Mouse (Mus musculus): ENCODE measurements around the gene Ryr1. TPM values are rescaled to one million over a fixed set of nuclear protein-coding genes. Genes with fewer than 3 reads are reported as not detected.
"Not testable (repeated sequence)": the region's sequence is repeated elsewhere in the genome, so short reads cannot be mapped to it uniquely, and the experiment has no call there.

The Ryr1 gene
- polyA plus RNA-seq, 1 experiment from 2014 or later: 8.5 TPM

DNA sequence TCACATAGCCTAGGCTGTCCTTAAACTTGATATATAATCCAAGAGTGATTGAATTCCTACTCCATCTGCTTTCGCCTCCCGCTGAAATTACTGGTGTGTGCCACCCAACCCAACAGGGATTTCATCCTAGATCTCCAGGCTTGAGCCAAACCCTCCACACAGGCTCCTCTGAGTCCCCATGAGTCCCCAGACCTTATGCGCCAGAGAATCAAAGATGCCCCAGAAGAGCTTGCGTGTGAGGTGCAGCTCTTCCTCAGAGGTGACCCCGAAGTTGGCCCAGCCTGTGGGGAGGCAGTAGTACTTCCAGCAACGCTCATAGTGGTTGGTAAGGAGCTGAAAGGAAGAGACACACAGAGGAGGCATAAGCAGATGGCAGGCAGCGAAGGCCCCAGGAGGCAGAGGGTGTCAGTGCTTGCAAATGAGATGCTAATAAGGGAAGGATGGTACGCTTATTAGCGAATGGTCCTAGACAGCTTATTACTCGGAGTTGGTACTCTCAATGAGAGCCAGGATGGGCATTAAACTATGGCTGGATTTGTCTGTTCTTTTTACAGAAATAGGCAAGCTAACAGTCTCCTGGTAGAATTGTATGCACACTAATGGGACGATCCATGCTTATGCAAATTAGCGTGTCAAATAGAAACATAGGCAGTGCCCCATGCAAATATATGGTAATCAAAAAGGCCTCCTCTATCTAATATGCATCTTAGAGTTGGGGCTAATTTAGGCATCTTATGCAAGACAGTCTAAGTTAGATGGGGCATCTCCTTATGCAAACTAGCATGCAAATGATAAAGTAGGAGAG lies 54.4 kb downstream of the Ryr1 start:
- 32% methylated on average over 12 of the region's 12 CpGs for WGBS
- no peaks in the 10 kb centered on the region for H3K9me3 ChIP-seq
- H3K4me2 ChIP-seq (replicated peaks): peak overlapping the region; percentile 71
- ATAC-seq: peak; percentile 78
- H3K9ac ChIP-seq (replicated peaks): no peak overlapping the region; the same call in 1 of the 2 replicates
- peak overlapping the region; percentile 91 for H3K27ac ChIP-seq
- peaks cover 9% of the 10 kb centered on the region for H3K27me3 ChIP-seq
- H3K36me3 ChIP-seq: no peaks in the 10 kb centered on the region
- peaks cover 40% of the 10 kb centered on the region for H3K4me1 ChIP-seq (replicated peaks)
- H3K4me3 ChIP-seq (replicated peaks): peak overlapping the region; percentile 45; the same call in 1 of the 2 replicates

DNA sequence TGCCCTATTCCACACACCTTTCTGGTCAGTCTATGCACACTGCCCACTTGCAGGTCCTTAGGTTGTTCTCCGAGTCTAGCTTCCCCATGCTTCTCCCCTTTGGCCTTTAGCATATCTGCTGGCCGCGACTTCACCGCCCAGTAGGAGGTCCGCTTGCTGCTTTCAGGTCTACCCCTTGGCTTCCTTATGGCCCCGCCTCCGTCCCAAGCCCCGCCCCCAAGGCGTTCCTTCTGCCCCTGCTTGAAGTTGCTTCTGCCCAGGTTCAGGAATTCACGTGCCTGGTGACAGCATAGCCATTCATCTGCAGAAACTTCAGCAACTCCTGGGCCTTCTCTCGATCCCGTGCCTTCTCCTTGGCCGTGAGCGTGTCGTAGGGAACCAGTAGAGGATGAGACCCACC lies 57.2 kb downstream of the Ryr1 start:
- Histone ChIP-seq H3K27ac (no peak overlapping the region), H3K4me1 (replicated peaks) (peaks cover 33% of the 10 kb centered on the region), H3K36me3 (no peaks in the 10 kb centered on the region), H3K27me3 (peaks cover 9% of the 10 kb centered on the region), H3K4me2 (replicated peaks) (no peak overlapping the region), H3K4me3 (replicated peaks) (no peak overlapping the region), H3K9ac (replicated peaks) (no peak overlapping the region), H3K9me3 (no peaks in the 10 kb centered on the region)
- ATAC-seq: no peak
- WGBS: 12% methylated on average over 15 of the region's 15 CpGs

DNA sequence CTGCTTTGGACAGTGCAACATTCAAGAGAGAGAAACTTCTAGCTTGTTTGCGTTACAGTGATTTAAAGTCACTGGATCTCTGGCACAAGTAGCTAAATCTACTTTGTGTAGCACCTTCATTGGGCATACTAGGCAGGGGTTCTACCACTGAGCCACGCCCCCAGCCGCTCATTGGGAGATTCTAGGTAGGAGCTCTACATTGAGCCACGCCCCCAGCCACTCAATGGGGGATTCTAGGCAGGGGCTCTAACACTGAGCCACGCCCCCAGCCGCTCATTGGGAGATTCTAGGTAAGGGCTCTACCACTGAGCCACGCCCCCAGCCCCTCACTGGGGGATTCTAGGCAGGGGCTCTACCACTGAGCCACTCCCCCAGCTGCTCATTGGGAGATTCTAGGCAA lies 61.5 kb downstream of the Ryr1 start:
- H3K36me3 ChIP-seq; H3K4me2 ChIP-seq (replicated peaks); H3K4me1 ChIP-seq (replicated peaks); H3K9ac ChIP-seq (replicated peaks); H3K9me3 ChIP-seq; H3K4me3 ChIP-seq (replicated peaks); ATAC-seq; H3K27ac ChIP-seq: not testable (repeated sequence)
- WGBS: 66% methylated on average over 7 of the region's 7 CpGs
- peaks cover 12% of the 10 kb centered on the region for H3K27me3 ChIP-seq

DNA sequence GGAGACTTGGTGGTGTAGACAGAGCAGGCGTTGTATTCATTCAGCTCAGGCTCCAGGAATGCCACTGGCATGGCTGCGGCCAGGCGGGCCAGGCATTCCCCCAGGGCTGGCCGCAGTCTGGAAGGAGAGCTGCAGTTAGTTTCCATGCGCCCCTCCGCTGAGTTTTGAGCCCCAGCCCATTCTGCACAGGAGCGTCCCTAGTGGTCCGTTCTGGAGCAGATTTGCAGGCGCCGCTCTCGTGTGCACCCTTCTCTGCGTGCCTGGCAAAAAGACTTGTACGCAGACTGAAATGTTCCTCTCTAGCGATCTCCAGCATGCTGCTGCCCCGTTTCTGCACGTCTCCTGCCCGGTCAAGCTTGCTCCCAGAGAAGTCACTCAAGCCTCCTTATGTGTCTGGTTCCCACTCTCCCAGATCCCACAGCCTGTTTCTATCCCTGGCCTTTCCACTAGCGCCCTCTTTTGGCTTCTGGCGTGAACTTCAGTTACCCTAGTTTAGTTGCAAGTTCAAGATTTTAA lies 63.4 kb downstream of the Ryr1 start:
- H3K9me3 ChIP-seq: no peaks in the 10 kb centered on the region
- 0 out of 2 replicates have a peak, but pooled peaks have one; percentile 14 for ATAC-seq
- 0 out of 2 replicates have a peak, but pooled peaks cover 4% of the 10 kb centered on the region for H3K27me3 ChIP-seq
- no peak overlapping the region for H3K4me3 ChIP-seq (replicated peaks)
- H3K9ac ChIP-seq (replicated peaks): no peak overlapping the region
- 0 out of 2 replicates have a peak, but pooled peaks cover 3% of the 10 kb centered on the region for H3K4me1 ChIP-seq (replicated peaks)
- 0 out of 2 replicates have a peak overlapping the region, but pooled peaks have one; percentile 17 for H3K4me2 ChIP-seq (replicated peaks)
- no peaks in the 10 kb centered on the region for H3K36me3 ChIP-seq
- 9% methylated on average over 19 of the region's 19 CpGs for WGBS
- H3K27ac ChIP-seq: no peak overlapping the region

DNA sequence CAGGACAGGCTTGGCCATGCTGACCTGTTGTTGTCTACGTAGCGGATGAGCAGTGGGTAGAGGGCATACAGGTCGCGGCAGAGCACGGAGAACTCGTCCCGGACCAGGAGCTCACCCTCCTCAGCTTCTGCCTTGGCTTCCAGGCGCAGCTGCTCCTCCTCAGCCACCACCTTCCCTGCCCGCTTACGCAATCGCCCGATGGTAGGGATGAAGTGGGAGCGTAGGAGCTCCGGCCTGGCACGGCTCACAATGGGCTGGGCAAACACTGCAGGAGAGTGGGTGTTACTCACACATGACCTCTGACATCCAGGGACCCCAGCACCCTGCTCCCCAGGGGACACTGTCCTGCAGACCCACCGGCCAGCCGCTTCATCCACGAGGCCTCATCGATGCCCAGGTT lies 65.5 kb downstream of the Ryr1 start:
- Histone ChIP-seq H3K9me3 (no peaks in the 10 kb centered on the region), H3K27me3 (peaks cover 8% of the 10 kb centered on the region), H3K4me2 (replicated peaks) (no peak overlapping the region), H3K36me3 (no peaks in the 10 kb centered on the region), H3K4me3 (replicated peaks) (no peak overlapping the region), H3K27ac (no peak overlapping the region), H3K9ac (replicated peaks) (no peak overlapping the region), H3K4me1 (replicated peaks) (0 out of 2 replicates have a peak, but pooled peaks cover 3% of the 10 kb centered on the region)
- no peak for ATAC-seq
- 89% methylated on average over 19 of the region's 19 CpGs for WGBS

DNA sequence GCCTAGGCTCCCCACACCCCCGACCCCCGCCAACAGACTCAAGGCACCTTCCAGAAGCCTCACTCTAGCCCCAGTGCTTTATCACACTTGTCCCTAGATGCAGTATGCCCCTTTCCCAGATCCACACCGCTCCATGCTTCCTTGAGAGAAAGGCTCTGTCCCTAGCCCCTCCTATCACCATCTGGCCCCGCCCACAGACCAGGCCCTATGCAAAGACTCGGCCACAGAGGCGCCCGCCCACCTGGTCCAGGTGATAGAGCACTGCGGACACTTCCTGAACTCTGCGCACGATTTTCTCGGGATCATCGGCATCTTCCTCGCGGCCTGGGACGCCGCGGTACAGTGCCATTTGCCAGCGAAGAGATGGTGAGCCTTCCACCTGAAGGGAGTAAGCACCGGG lies 72.2 kb downstream of the Ryr1 start:
- ATAC-seq: 0 out of 2 replicates have a peak, but pooled peaks have one; percentile 30
- no peaks in the 10 kb centered on the region for H3K36me3 ChIP-seq
- H3K9me3 ChIP-seq: no peaks in the 10 kb centered on the region
- H3K4me2 ChIP-seq (replicated peaks): no peak overlapping the region
- no peak overlapping the region for H3K4me3 ChIP-seq (replicated peaks)
- no peak overlapping the region for H3K27ac ChIP-seq
- no peaks in the 10 kb centered on the region for H3K4me1 ChIP-seq (replicated peaks)
- H3K27me3 ChIP-seq: peaks cover 31% of the 10 kb centered on the region
- H3K9ac ChIP-seq (replicated peaks): no peak overlapping the region
- WGBS: 7% methylated on average over 19 of the region's 19 CpGs

DNA sequence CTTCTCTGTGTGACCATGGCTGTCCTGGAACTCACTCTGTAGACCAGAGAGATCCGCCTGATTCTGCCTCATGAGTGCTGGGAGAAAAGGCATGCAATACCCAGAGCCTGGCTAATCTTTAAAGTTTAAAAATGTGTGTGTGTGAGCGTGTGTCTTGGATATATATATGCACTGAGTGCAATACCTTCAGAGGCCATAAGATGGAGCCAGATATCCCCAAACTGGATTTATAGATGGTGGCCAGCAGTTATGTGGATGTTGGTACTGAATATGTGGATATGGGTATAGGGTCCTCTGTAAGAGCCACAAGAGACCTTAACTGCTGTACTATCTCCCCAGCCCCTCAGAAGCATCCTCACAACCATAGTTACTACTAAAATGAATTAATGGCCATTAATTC lies 74.2 kb downstream of the Ryr1 start:
- peaks cover 31% of the 10 kb centered on the region for H3K27me3 ChIP-seq
- no peaks in the 10 kb centered on the region for H3K9me3 ChIP-seq
- no peaks in the 10 kb centered on the region for H3K36me3 ChIP-seq
- WGBS: 41% methylated on average over 2 of the region's 2 CpGs
- H3K4me1 ChIP-seq (replicated peaks): no peaks in the 10 kb centered on the region
- no peak for ATAC-seq
- H3K4me2 ChIP-seq (replicated peaks): no peak overlapping the region
- H3K4me3 ChIP-seq (replicated peaks): no peak overlapping the region
- H3K9ac ChIP-seq (replicated peaks): no peak overlapping the region
- no peak overlapping the region for H3K27ac ChIP-seq

DNA sequence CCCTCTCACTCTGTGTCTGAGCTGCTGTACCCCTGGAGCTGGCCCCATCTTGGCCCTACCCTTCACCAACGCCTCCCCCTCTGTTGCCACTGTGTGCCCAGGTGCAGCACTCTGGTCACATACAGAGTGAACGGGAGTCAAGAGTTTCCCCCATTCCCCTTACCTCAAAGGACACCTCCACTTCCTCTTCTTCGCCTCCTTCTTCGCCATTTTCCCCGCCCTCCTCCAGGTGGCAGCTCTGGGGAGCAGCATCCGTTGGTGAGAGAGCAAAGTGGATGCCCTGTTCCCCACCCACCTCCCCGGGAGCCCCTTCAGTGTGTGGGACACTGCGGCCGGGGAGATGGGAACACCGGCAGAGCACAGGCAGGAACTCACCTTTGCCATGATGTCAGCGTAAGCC lies 76.4 kb downstream of the Ryr1 start:
- ATAC-seq: no peak
- Histone ChIP-seq H3K4me2 (replicated peaks) (no peak overlapping the region), H3K36me3 (no peaks in the 10 kb centered on the region), H3K27ac (no peak overlapping the region), H3K4me1 (replicated peaks) (peaks cover 7% of the 10 kb centered on the region), H3K9me3 (no peaks in the 10 kb centered on the region), H3K4me3 (replicated peaks) (no peak overlapping the region), H3K9ac (replicated peaks) (no peak overlapping the region), H3K27me3 (peaks cover 19% of the 10 kb centered on the region)
- 78% methylated on average over 11 of the region's 11 CpGs for WGBS

DNA sequence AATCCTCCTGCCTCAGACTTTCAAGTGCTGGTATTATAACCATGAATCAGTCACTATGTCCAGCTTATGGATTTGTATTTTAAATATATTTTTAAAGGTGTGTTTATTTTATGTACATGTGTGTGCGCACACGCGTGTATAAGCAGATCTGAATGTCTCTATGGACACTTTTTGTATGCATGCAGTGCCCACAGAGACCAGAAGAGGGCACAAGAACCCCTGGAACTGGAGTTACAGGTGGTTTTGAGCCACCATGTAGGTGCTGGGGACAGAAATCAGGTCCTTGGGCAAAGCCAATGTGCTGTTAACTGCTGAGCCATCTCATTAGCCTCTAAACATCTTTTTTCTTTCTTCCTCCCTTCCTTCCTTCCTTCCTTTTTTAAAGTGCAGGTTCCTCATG lies 76.9 kb downstream of the Ryr1 start:
- peaks cover 13% of the 10 kb centered on the region for H3K27me3 ChIP-seq
- no peaks in the 10 kb centered on the region for H3K36me3 ChIP-seq
- H3K9ac ChIP-seq (replicated peaks): no peak overlapping the region
- ATAC-seq: no peak
- WGBS: 85% methylated on average over 3 of the region's 3 CpGs
- no peak overlapping the region for H3K4me2 ChIP-seq (replicated peaks)
- no peaks in the 10 kb centered on the region for H3K9me3 ChIP-seq
- H3K4me1 ChIP-seq (replicated peaks): peaks cover 9% of the 10 kb centered on the region
- no peak overlapping the region for H3K4me3 ChIP-seq (replicated peaks)
- no peak overlapping the region for H3K27ac ChIP-seq

DNA sequence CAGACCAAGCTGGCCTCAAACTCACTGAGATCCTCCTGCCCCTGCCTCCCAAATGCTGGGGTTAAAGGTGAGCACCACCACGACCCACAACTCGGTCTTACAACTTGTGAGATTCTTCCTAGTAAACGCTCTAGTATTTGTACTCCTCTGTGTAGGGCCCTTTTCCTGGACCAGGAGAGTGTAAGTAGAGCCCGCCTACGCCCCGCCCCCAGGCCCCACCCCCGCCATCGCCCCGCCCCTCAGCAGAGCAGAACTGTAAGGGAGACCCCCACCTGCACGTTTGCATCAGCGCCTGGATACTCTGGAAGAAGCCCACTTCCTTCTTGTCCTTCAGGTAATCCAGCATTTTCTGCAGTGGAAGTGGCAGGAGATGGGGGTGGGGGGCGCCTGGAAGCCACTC lies 78.4 kb downstream of the Ryr1 start:
- no peak for ATAC-seq

DNA sequence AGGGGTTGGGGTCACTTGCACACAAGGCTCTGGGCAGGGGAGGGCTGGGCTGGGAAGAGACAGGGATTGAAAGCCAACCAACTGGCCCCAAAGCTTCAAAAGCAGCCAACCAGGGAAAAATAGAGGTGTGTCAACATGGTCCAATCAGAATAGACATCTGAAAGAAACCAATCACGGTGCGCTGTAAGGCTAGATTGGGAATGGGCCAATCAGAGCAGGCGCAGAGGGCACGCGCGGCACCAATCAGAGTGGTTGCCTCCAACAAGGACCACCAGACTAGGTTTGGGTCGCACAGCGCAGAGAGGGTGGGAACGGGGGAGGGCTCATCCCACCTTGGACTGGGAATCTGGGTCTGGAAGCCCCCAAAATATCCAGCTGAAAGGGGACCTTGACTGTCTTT lies 80.7 kb downstream of the Ryr1 start:
- no peak for ATAC-seq
- H3K4me1 ChIP-seq (replicated peaks): peaks cover 18% of the 10 kb centered on the region
- H3K27ac ChIP-seq: no peak overlapping the region
- no peak overlapping the region for H3K9ac ChIP-seq (replicated peaks)
- H3K36me3 ChIP-seq: no peaks in the 10 kb centered on the region
- 0 out of 2 replicates have a peak overlapping the region, but pooled peaks have one; percentile 9 for H3K4me2 ChIP-seq (replicated peaks)
- 56% methylated on average over 9 of the region's 9 CpGs for WGBS
- H3K27me3 ChIP-seq: no peaks in the 10 kb centered on the region
- no peaks in the 10 kb centered on the region for H3K9me3 ChIP-seq
- H3K4me3 ChIP-seq (replicated peaks): no peak overlapping the region

More for the DNA sequence above, 78.4 kb downstream of the Ryr1 start:
- 6% methylated on average over 12 of the region's 12 CpGs for WGBS
- Histone ChIP-seq H3K4me1 (replicated peaks) (peaks cover 9% of the 10 kb centered on the region), H3K9me3 (no peaks in the 10 kb centered on the region), H3K27me3 (no peaks in the 10 kb centered on the region), H3K4me3 (replicated peaks) (no peak overlapping the region), H3K36me3 (no peaks in the 10 kb centered on the region), H3K27ac (no peak overlapping the region), H3K4me2 (replicated peaks) (0 out of 2 replicates have a peak overlapping the region, but pooled peaks have one; percentile 9), H3K9ac (replicated peaks) (no peak overlapping the region)

DNA sequence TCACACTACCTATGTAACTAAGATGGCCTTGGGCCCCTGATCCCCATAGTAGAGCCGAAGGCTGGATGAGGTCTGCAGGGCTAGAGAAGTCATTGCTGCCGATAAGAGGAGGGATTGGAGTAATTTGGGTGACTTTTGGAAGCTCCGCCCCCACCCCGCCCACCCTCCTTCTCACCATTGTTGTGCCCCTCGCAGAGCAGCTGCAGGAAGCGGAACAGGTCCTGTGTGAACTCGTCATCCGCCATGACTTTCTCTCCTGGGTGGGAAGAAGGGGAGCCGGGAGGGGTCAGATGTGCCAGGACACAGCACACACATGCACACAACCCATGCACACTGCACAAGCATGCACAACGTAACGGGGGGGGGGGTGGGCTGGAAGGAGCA lies 81.3 kb downstream of the Ryr1 start:
- ATAC-seq: no peak
- H3K27ac ChIP-seq: no peak overlapping the region

More for the DNA sequence above, 81.3 kb downstream of the Ryr1 start:
- H3K27me3 ChIP-seq: no peaks in the 10 kb centered on the region
- H3K9me3 ChIP-seq: no peaks in the 10 kb centered on the region
- H3K4me3 ChIP-seq (replicated peaks): no peak overlapping the region
- H3K36me3 ChIP-seq: no peaks in the 10 kb centered on the region
- no peak overlapping the region for H3K9ac ChIP-seq (replicated peaks)
- H3K4me2 ChIP-seq (replicated peaks): no peak overlapping the region
- peaks cover 18% of the 10 kb centered on the region for H3K4me1 ChIP-seq (replicated peaks)
- WGBS: 34% methylated on average over 11 of the region's 11 CpGs

Measured in midbrain, embryonic 13.5 days (tissue).